Mouse (Mus musculus) left cerebral cortex, adult 2 months (tissue): ENCODE results near the gene Slc19a3. TPM values are rescaled to one million over a fixed set of nuclear protein-coding genes. Genes with fewer than 3 reads are reported as not detected.

ENCODE experiments used
- DNase-seq, 2 experiments: peaks; one replicate each; pipeline ENCODE4 v3.0.0; 2021 to 2022; ENCODE audit warnings: low spot score in 2 of 2, mixed read lengths in 1 of 2; ENCODE audit errors: extremely low spot score in 1 of 2
- H3K27ac ChIP-seq: fragments of 200-600 bp; 2 replicates; pipeline ENCODE4 v1.8.1; 2022
- H3K4me3 ChIP-seq: fragments of 200-600 bp; 2 replicates; pipeline ENCODE4 v1.8.1; 2022
- CTCF ChIP-seq: fragments of 200-600 bp; IDR thresholded peaks from 2 replicates; pipeline ENCODE4 v1.8.1; 2022; ENCODE audit warnings: antibody characterized with exemption, mild to moderate bottlenecking, moderate library complexity
- intact Hi-C: fragments of 180-260 bp; cut with DNase I; formaldehyde crosslinking; loops from one replicate; pipeline ENCODE4 v1.15.1; 2025
- long read RNA-seq, 2 experiments: library from polyadenylated mRNA; stranded (forward); transcript quantifications; one replicate each; pipeline ENCODE4 v2.0.0; 2021; ENCODE audit warnings: borderline mapping rate in 2 of 2
- total RNA-seq, 2 experiments: library from RNA; stranded (reverse); gene quantifications; 2 replicates each; pipeline ENCODE4 v1.2.3; 2021

Gene Slc19a3
- total RNA-seq = 1 to 10 TPM; 1.8 to 2.0 TPM
- long read RNA-seq, experiment 1, partial matches to known transcripts = 1 of 4 reads
- long read RNA-seq, experiment 1, other reads (novel, unspliced or antisense) = 2 of 4 reads
- long read RNA-seq, experiment 2, partial matches to known transcripts = 0 of 4 reads
- long read RNA-seq, experiment 2, other reads (novel, unspliced or antisense) = 1 of 4 reads

DNA sequence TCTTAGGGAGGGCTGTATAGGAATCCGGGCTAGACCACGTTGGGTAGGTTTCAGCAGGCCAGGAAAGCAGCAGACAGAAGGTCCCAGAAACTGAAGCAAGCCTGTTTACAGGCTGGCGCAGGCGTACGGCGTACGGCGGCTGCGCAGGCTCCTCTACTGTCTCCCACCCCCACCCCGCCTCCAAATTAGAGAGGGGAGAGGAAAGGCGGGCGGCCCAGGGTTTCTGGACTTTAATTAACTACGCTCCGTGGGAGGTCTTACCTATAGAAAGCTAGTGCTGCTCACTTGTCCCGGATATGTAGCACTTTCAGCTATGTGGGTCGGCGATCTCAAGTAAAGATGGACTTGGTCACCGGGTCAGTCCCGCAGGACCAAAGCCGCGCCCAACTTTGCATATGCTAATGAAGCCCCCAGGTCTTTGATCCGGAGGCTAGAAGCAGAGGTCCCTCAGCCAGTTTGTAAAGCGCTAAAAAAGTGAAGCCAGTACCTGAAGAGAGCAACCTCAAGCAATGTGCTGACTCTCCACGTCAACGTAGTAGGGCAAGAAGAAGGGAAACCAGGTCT lies at the start of gene Slc19a3:
Gene Slc19a3, minus strand, starts transcription at position 340 of the 564 bp plus-strand sequence.
- intact Hi-C loops = no loop called here
- TF ChIP-seq CTCF = no peak
- peak; percentile 23 to 42 for DNase-seq
- Histone ChIP-seq H3K27ac (peak within 1 kb of the TSS; percentile 87), H3K4me3 (peak within 1 kb of the TSS; percentile 46)

DNA sequence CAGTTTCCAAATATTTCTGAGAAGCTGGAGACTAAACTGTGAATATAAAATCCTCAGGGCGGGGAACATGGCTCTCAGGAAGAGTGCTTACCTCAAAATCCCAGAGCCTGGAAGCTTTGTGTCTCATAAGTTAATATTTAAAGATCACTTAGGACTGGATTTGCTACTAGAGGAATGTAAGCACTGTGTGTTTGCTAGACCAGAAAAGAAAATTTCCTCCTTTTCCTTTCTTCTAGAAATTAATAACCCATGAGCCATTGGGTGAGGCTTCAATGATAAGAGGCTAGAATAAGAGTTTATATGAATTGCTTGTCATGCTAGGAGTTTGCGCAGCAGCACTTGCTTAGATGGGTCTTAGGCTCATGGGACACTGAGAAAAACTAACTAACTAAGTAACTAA lies 46.5 kb upstream of the Slc19a3 start:
- TF ChIP-seq CTCF = no peak
- DNase-seq = no peak
- intact Hi-C loops = no loop called here
- no peak overlapping the region for H3K4me3 ChIP-seq
- H3K27ac ChIP-seq = no peak overlapping the region

DNA sequence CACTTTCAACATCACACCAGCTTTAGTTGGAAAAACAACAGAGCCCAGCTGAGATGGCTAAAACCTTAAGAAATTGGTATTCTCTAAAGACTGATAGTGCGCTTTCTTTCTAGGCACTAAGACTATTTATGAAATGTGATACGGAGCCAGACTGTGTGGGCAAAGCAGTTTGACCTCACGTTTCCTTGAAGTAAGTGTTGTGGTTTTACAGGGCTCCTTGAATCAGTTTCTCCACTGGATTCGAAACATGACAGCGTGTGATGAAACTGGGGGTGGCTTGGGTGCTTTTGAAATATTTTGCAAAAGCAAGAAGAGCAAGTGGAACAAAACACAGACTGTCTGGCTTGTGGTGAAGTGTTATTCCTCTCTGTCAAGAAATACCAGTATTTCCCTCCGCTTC lies 38.8 kb upstream of the Slc19a3 start:
- Histone ChIP-seq H3K4me3 (no peak overlapping the region), H3K27ac (no peak overlapping the region)
- TF ChIP-seq CTCF = no peak
- no peak for DNase-seq
- intact Hi-C loops = loop anchor here (5.0 kb wide), 1 partner anchor 290 kb away; no protein-coding TSS in a partner anchor

DNA sequence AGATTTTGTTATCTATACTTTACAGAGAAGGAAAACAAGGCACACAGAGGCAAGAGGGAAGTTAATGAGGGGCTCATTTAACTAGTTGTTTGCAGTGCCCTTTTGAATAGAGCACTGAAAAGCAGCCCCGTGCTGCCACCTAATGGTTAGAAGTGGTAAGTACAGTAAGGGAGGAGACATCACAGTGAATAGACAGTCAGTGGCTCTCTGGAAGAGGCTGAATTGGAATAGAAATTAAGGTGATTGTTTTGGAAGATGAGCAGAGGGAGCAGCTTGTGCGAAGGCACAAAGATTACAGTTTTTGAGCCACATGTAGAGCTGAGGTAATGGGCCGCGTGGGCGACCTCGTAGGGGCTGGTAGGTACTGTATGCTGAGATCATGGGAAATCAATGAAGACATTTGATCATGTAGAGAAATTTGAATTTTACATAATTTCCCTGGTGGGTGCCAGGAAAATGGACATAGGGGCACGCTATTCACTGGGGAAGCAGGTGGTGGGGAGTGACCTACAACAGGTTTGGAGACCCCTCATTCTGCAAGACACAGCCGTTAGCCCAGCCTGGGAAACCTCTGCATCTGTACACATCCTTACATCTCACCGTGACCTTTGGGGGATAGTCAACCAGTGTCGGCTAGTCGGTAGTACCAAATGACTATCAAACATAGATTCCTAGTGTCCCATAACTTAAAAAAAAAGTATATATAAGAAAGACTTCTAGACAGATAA lies 38.1 kb upstream of the Slc19a3 start:
- no peak overlapping the region for H3K27ac ChIP-seq
- peak in 1 of 2 experiments; percentile 25 for DNase-seq
- no peak overlapping the region for H3K4me3 ChIP-seq
- intact Hi-C loops = loop anchor here (5.0 kb wide), 1 partner anchor 289 kb away; no protein-coding TSS in a partner anchor
- peak; percentile 84 for TF ChIP-seq CTCF

DNA sequence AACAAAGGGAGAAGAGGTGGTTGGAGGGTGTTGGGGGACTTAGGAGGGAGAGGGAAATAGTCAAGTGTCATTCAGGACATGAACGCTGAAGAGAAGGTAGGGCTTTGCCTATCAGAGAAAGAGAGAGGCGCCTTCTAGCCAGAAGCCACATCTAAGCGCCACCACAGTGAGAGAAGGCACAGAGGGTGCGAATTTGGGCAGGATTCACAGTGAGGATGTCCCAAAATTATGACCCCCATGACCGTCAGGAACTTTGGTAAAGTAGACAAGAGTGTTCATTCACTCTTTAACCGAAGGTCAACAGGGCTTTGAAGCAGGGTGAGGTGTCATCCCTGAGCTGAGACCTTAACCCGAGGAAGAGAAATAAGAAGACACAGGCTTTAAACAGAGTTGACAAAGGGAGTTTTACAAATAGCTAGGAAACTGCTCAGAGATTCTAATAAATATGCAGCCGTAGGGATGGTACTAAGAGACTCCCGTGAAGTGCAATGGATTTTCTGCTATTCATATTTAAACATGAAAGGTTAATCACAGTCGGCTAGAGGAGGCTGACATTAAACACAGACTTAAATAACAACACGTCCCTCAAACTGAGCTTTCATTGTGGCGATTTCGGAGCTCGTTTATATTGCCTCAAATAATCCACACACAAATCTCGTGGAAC lies 37.4 kb upstream of the Slc19a3 start:
- intact Hi-C loops = loop anchor here (5.0 kb wide), 1 partner anchor 288 kb away; no protein-coding TSS in a partner anchor
- TF ChIP-seq CTCF = no peak
- no peak overlapping the region for H3K4me3 ChIP-seq
- H3K27ac ChIP-seq = no peak overlapping the region
- DNase-seq = no peak

DNA sequence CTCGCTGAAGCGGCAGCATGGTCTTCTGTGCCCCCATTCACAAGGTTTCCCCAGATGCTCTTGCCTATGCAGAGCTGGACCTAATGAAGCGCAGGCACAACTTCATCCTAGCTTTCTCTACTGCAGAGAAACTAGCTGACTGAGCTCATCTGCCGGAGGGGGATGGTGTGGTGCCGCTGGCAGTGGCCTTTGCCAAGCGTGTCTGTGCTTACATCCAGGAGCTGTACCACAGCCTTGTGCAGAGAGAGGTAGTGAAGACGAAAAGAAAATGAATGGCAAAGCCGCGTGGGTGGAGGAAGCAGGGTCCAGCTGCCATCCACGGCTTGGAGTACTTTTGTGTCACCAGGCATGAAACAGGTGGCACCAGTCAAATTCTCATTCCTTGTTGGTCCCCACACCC lies 29.0 kb upstream of the Slc19a3 start:
- Histone ChIP-seq H3K4me3 (no peak overlapping the region), H3K27ac (no peak overlapping the region)
- TF ChIP-seq CTCF = no peak
- intact Hi-C loops = loop anchor here (10.0 kb wide), 1 partner anchor 338 kb away; the partner anchor contains the start of gene Sphkap
- DNase-seq = no peak

DNA sequence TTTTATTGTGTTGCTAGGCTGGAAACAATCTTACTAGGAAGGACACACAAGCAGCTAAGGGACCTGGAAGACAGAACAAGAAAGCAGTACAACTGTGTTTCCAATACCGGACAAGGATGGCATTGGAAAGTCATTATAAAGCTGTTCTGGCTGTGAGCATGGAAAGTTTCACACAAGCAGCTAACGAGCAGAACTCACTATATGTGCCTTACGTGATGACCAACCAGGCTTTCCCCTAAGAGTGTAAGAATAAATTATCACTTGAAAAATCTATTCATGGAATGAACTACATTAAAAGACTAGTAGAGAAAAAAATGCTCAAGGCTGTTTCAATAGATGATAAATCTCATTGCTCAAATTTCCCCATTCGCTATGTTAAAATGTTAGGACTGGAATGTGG lies 28.3 kb upstream of the Slc19a3 start:
- DNase-seq = no peak
- TF ChIP-seq CTCF = no peak
- Histone ChIP-seq H3K4me3 (no peak overlapping the region), H3K27ac (no peak overlapping the region)
- intact Hi-C loops = loop anchor here (10.0 kb wide), 1 partner anchor 338 kb away; the partner anchor contains the start of gene Sphkap

DNA sequence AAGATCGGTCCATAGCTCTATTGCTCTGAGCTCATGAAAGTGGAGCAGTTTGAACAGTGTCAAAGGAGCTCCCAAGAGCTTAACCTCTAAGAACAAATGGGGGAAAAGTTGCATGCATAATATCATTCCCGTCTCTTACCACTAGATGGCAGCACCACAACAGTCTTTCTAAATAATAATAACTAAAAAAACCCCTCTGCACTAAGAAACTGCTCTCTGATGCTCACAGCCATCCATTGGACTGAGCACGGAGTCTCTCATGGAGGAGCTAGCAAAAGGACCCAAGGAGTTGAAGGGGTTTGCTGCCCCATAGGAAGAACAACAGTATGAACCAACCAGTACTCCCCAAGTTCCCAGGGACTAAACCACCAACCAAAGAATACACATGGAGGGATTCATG lies 26.6 kb upstream of the Slc19a3 start:
- no peak for DNase-seq
- intact Hi-C loops = loop anchor here (2.0 to 10.0 kb wide), 3 partner anchors 122 to 652 kb away; partner anchors contain the start of gene Sphkap
- Histone ChIP-seq H3K27ac (no peak overlapping the region), H3K4me3 (no peak overlapping the region)
- TF ChIP-seq CTCF = peak; percentile 71

DNA sequence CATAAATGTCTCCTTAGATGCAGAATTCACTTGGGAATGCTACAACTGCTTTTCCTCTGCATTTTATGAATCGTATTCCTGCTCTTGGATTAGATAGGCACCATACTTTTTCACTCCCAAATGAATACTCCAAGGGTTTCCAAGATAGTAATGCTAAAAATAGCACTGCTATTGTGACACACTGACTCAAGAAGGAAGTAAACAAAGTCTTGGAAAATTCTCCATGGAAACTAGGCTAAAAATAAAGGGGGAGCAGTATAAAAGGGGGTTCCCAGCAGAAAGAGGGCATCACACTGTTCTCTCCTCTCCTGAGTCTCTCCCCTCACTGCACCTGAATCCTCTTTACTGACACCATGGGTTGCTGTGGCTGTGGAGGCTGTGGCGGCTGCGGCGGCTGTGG lies 22.4 kb upstream of the Slc19a3 start, which contains the start of gene Krtap28-13:
Gene Krtap28-13, plus strand, starts transcription at position 288 of the 400 bp plus-strand sequence.
- no peak for DNase-seq
- no peak within 1 kb of the TSS for H3K27ac ChIP-seq
- intact Hi-C loops = loop anchor here (5.0 to 10.0 kb wide), 2 partner anchors 344 to 657 kb away; partner anchors contain the start of gene Sphkap

DNA sequence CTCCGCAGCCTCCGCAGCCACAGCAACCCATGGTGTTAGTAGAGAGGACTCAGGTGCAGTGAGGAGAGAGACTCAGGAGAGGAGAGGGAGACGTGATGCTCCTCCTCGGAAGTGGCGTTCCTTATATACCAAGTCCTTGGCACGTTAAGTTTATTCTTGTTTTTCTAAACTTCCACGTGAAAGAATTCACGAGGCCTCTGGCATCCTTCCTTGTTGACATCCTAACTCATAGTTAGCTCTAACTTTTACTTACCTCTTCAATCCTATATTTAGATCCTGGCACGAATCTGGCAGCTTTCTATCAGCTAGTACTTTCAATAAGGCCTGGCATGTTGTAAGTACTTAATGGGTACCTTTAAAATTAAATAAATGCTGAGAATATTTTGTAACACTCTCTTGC lies 21.0 kb upstream of the Slc19a3 start, which contains the start of gene A030005K14Rik:
Gene A030005K14Rik, minus strand, starts transcription at position 101 of the 400 bp plus-strand sequence.
- no peak for DNase-seq
- Histone ChIP-seq H3K4me3 (no peak within 1 kb of the TSS), H3K27ac (no peak within 1 kb of the TSS)
- TF ChIP-seq CTCF = no peak
- intact Hi-C loops = no loop called here

More for the DNA sequence above, 22.4 kb upstream of the Slc19a3 start, which contains the start of gene Krtap28-13:
- no peak for TF ChIP-seq CTCF
- no peak within 1 kb of the TSS for H3K4me3 ChIP-seq

DNA sequence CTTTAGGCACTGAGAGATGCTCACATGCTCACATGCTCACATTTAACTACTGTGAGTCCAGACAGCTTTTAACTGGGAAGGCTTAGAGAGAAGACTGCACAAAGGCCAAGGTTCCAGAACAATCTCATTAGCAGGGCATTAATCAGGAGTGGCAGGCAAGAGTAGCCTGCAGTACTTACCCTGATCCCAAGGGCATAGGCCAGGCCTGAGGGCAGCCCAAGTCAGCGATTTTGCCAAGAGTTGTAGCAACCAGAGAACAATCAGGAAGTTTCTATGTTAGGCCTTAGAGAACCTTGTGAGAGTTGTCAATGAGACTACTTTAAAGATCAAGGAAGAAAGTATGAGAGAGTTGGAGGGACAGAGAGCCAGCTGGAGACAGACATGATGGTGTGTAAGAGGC lies 20.2 kb upstream of the Slc19a3 start:
- intact Hi-C loops = no loop called here
- no peak for DNase-seq

More for the DNA sequence above, 20.2 kb upstream of the Slc19a3 start:
- TF ChIP-seq CTCF = no peak
- H3K4me3 ChIP-seq = no peak overlapping the region
- no peak overlapping the region for H3K27ac ChIP-seq
